Mouse (Mus musculus): Measurements from ENCODE around the gene Chst13. TPM values are rescaled to one million over a fixed set of nuclear protein-coding genes. Genes with fewer than 3 reads are reported as not detected.
A peak's percentile ranks its signal among the peaks of the same experiment; 100 is the strongest.

The Chst13 gene
- polyA plus RNA-seq, 1 experiment, result not detected

DNA sequence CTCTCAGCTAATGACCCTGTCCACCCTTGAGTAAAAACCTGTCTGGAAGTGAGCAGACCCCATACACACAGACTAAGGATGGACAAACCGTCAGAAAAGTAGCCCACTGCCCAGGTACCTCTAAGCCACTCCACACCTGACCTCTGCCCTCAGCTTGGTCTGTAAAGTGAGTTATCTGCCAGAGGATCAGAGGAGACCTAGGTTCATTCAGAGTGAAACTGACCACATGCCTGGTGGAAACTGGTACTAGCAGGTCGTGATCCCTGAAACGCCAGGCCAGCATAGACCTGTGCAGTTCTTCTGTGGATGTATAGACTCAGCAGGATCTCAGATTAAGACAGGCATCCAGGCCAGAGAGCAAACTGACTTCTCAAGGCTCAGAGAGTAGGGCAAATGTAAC, 522 bp downstream of the Chst13 start:
- Histone ChIP-seq H3K9ac (ENCODE audit: low read depth, poor library complexity, severe bottlenecking) (no peak overlapping the region), H3K27ac (ENCODE audit: insufficient read depth, low read length) (no peak overlapping the region), H3K36me3 (ENCODE audit: control insufficient read depth, insufficient read depth, low read length, poor library complexity, severe bottlenecking) (no peaks in the 10 kb centered on the region), H3K27me3 (ENCODE audit: control insufficient read depth, insufficient read depth, low read length, poor library complexity, severe bottlenecking) (no peaks in the 10 kb centered on the region), H3K4me1 (ENCODE audit: control insufficient read depth, insufficient read depth, low read length) (no peaks in the 10 kb centered on the region), H3K9me3 (replicated peaks; ENCODE audit: control insufficient read depth, insufficient read depth, low read length, poor library complexity, severe bottlenecking) (no peaks in the 10 kb centered on the region), H3K4me3 (ENCODE audit: low read depth, low read length) (peak overlapping the region; percentile 47; the same call in 1 of the 2 replicates)
- no peak for TF ChIP-seq POLR2A (IDR thresholded peaks at IDR 0.05; ENCODE audit: insufficient read depth, low read length)
- TF ChIP-seq EP300 (IDR thresholded peaks at IDR 0.05; ENCODE audit: insufficient read depth, low read depth, low read length), result no peak

DNA sequence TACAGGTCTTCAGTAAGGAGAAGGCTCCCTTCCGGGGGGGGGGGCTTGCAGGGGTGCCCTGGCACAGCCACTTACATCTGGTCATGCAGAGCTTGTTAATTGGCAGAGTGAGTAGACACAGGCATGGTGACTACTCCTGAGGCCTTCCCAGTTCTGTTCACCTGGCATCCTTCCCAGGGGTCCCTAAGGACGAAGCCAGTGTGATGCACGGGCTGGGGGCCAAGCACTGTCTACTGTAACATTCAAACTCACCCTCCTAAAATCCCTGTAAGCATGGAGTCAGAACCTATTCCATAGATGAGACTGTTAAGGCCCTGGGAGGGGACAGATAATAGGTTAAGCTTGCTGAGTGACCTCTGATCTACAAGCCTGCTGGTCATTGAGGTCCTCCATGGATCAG, 959 bp downstream of the Chst13 start:
- no peak overlapping the region for H3K9ac ChIP-seq (ENCODE audit: low read depth, poor library complexity, severe bottlenecking)
- no peaks in the 10 kb centered on the region for H3K36me3 ChIP-seq (ENCODE audit: control insufficient read depth, insufficient read depth, low read length, poor library complexity, severe bottlenecking)
- no peaks in the 10 kb centered on the region for H3K27me3 ChIP-seq (ENCODE audit: control insufficient read depth, insufficient read depth, low read length, poor library complexity, severe bottlenecking)
- H3K9me3 ChIP-seq (replicated peaks; ENCODE audit: control insufficient read depth, insufficient read depth, low read length, poor library complexity, severe bottlenecking), result no peaks in the 10 kb centered on the region
- H3K27ac ChIP-seq (ENCODE audit: insufficient read depth, low read length), result no peak overlapping the region
- no peak overlapping the region for H3K4me3 ChIP-seq (ENCODE audit: low read depth, low read length)
- TF ChIP-seq CTCF (IDR thresholded peaks at IDR 0.05; ENCODE audit: low read depth, low read length), result no peak
- no peak for TF ChIP-seq EP300 (IDR thresholded peaks at IDR 0.05; ENCODE audit: insufficient read depth, low read depth, low read length)
- TF ChIP-seq POLR2A (IDR thresholded peaks at IDR 0.05; ENCODE audit: insufficient read depth, low read length), result no peak
- H3K4me1 ChIP-seq (ENCODE audit: control insufficient read depth, insufficient read depth, low read length), result no peaks in the 10 kb centered on the region

DNA sequence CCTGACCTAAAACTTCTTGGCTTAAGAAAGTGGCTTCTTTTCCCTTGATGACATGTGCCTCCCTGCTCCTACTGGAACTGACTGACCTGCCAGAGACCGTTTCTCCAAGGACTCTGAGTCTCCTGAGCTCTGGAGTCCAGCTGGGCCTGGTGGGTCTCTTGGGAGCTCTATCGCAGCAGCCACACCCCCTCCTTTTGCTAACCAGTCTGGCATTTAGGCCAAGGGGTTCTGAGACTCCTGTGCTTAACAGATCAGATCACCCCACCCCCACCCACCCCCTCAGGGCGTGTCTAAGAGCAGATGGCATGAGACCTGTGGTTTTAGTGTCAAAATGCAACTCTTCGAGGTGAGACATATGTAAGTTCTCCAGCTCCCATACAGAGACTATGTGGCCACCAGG, 3.2 kb downstream of the Chst13 start:
- H3K36me3 ChIP-seq (ENCODE audit: control insufficient read depth, insufficient read depth, low read length, poor library complexity, severe bottlenecking), result no peaks in the 10 kb centered on the region
- no peak overlapping the region for H3K4me3 ChIP-seq (ENCODE audit: low read depth, low read length)

DNA sequence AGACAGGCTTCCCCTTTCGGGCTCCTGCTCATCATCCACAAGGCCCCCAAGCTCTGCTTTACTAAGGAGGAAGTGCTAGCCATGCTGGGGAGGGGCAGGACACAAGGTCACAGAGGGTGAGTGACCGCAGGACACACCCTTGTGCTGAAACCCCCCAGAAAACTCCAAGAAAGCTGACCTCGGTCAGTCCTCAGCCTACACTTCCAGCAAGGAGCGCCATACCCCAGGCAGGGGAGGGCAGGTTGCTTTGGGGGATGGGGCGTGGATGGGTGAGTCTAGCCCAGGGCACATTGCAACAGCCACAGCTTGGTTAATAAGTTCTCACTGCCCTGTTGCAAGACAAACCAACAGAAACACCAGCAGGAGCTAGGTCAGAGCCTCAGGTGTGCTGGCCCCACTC, 4.6 kb downstream of the Chst13 start:
- Histone ChIP-seq H3K4me3 (ENCODE audit: low read depth, low read length) (no peak overlapping the region), H3K9me3 (replicated peaks; ENCODE audit: control insufficient read depth, insufficient read depth, low read length, poor library complexity, severe bottlenecking) (peaks cover 4% of the 10 kb centered on the region; the same call in 1 of the 2 replicates), H3K4me1 (ENCODE audit: control insufficient read depth, insufficient read depth, low read length) (no peaks in the 10 kb centered on the region), H3K36me3 (ENCODE audit: control insufficient read depth, insufficient read depth, low read length, poor library complexity, severe bottlenecking) (no peaks in the 10 kb centered on the region), H3K27me3 (ENCODE audit: control insufficient read depth, insufficient read depth, low read length, poor library complexity, severe bottlenecking) (no peaks in the 10 kb centered on the region), H3K9ac (ENCODE audit: low read depth, poor library complexity, severe bottlenecking) (no peak overlapping the region), H3K27ac (ENCODE audit: insufficient read depth, low read length) (no peak overlapping the region)
- TF ChIP-seq POLR2A (IDR thresholded peaks at IDR 0.05; ENCODE audit: insufficient read depth, low read length) (no peak), EP300 (IDR thresholded peaks at IDR 0.05; ENCODE audit: insufficient read depth, low read depth, low read length) (no peak), CTCF (IDR thresholded peaks at IDR 0.05; ENCODE audit: low read depth, low read length) (no peak)

More for the DNA sequence above, 3.2 kb downstream of the Chst13 start:
- TF ChIP-seq CTCF (IDR thresholded peaks at IDR 0.05; ENCODE audit: low read depth, low read length) (no peak), POLR2A (IDR thresholded peaks at IDR 0.05; ENCODE audit: insufficient read depth, low read length) (no peak), EP300 (IDR thresholded peaks at IDR 0.05; ENCODE audit: insufficient read depth, low read depth, low read length) (no peak)
- Histone ChIP-seq H3K27ac (ENCODE audit: insufficient read depth, low read length) (no peak overlapping the region), H3K4me1 (ENCODE audit: control insufficient read depth, insufficient read depth, low read length) (no peaks in the 10 kb centered on the region), H3K27me3 (ENCODE audit: control insufficient read depth, insufficient read depth, low read length, poor library complexity, severe bottlenecking) (no peaks in the 10 kb centered on the region), H3K9ac (ENCODE audit: low read depth, poor library complexity, severe bottlenecking) (no peak overlapping the region), H3K9me3 (replicated peaks; ENCODE audit: control insufficient read depth, insufficient read depth, low read length, poor library complexity, severe bottlenecking) (no peaks in the 10 kb centered on the region)

DNA sequence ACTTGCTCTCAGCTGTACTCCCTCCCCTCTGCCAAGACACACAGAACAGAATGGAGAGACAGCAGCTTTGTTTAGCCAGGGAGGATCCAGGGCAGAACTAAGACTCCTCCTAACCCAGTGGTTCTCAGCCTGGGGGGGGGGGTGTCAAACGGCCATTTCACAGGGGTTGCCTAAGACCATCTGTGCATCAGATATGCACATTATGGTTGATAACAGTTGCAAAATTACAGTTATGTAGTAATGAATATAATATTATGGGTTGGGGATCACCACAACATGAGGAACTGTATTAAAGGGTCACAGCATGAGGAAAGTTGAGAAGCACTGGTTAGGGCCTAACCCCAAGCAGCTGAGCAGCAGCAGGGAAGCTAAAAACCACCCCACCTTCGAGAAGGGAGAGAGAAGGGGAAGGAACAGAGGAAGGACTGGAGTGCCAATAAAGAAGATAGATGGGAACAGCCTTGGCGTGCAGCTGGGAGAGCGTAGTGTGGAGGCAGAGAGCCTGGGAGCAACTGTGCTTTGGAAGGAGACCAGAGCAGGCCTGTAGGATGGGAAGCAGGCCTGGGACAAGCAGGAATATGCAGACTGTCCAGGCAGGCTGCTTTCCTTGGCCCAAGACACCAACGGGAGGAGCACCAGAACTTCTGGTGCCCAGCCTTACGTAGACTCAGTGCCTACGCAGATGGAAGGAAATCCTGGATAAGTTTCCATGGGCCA, 5.4 kb downstream of the Chst13 start:
- H3K9me3 ChIP-seq (replicated peaks; ENCODE audit: control insufficient read depth, insufficient read depth, low read length, poor library complexity, severe bottlenecking), result peaks cover 5% of the 10 kb centered on the region; the same call in 1 of the 2 replicates
- H3K27me3 ChIP-seq (ENCODE audit: control insufficient read depth, insufficient read depth, low read length, poor library complexity, severe bottlenecking), result no peaks in the 10 kb centered on the region
- H3K9ac ChIP-seq (ENCODE audit: low read depth, poor library complexity, severe bottlenecking), result no peak overlapping the region
- TF ChIP-seq EP300 (IDR thresholded peaks at IDR 0.05; ENCODE audit: insufficient read depth, low read depth, low read length), result no peak
- no peak for TF ChIP-seq CTCF (IDR thresholded peaks at IDR 0.05; ENCODE audit: low read depth, low read length)
- no peak for TF ChIP-seq POLR2A (IDR thresholded peaks at IDR 0.05; ENCODE audit: insufficient read depth, low read length)
- no peak overlapping the region for H3K4me3 ChIP-seq (ENCODE audit: low read depth, low read length)
- H3K4me1 ChIP-seq (ENCODE audit: control insufficient read depth, insufficient read depth, low read length), result no peaks in the 10 kb centered on the region
- no peak overlapping the region for H3K27ac ChIP-seq (ENCODE audit: insufficient read depth, low read length)
- H3K36me3 ChIP-seq (ENCODE audit: control insufficient read depth, insufficient read depth, low read length, poor library complexity, severe bottlenecking), result no peaks in the 10 kb centered on the region

DNA sequence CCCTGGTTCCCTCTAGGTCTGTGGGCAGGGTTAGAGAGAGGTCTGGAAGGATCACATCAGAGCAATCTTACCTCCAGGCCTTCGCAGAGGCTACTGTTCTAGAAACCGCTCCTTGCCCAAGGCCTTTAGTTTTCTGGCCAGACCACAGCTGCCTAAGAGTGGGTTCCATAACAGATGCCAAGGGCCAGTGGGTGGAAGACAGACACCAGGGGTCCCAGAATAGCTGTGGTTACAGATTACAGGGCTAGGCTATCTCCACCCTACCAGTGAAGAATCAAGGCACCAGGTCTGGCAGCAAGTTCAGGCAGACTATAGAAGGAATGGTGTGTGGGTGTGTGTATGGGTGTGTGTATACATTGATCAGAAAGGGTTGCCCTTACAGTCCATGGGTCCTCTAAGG, 6.0 kb downstream of the Chst13 start:
- no peak overlapping the region for H3K4me3 ChIP-seq (ENCODE audit: low read depth, low read length)
- H3K27me3 ChIP-seq (ENCODE audit: control insufficient read depth, insufficient read depth, low read length, poor library complexity, severe bottlenecking), result no peaks in the 10 kb centered on the region
- no peaks in the 10 kb centered on the region for H3K4me1 ChIP-seq (ENCODE audit: control insufficient read depth, insufficient read depth, low read length)
- no peak overlapping the region for H3K9ac ChIP-seq (ENCODE audit: low read depth, poor library complexity, severe bottlenecking)
- no peaks in the 10 kb centered on the region for H3K36me3 ChIP-seq (ENCODE audit: control insufficient read depth, insufficient read depth, low read length, poor library complexity, severe bottlenecking)
- no peak overlapping the region for H3K27ac ChIP-seq (ENCODE audit: insufficient read depth, low read length)
- TF ChIP-seq POLR2A (IDR thresholded peaks at IDR 0.05; ENCODE audit: insufficient read depth, low read length) (no peak), CTCF (IDR thresholded peaks at IDR 0.05; ENCODE audit: low read depth, low read length) (no peak), EP300 (IDR thresholded peaks at IDR 0.05; ENCODE audit: insufficient read depth, low read depth, low read length) (no peak)
- H3K9me3 ChIP-seq (replicated peaks; ENCODE audit: control insufficient read depth, insufficient read depth, low read length, poor library complexity, severe bottlenecking), result peaks cover 5% of the 10 kb centered on the region; the same call in 1 of the 2 replicates

Data from ES-Bruce4 (cell line).